Mouse (Mus musculus) heart, adult 2 months (tissue): ENCODE data around the gene Tgfbr2. TPM values are rescaled to one million over a fixed set of nuclear protein-coding genes. Genes with fewer than 3 reads are reported as not detected.
A peak's percentile ranks its signal among the peaks of the same experiment; 100 is the strongest.
"Not testable (repeated sequence)": the region's sequence is repeated elsewhere in the genome, so short reads cannot be mapped to it uniquely, and the experiment has no call there.

ENCODE experiments used
- DNase-seq, 2 experiments: peaks; one replicate each; pipeline ENCODE4 v3.0.0; 2021
- H3K27ac ChIP-seq: fragments of 200-600 bp; 2 replicates; pipeline ENCODE4 v1.8.1; 2022
- H3K27me3 ChIP-seq: fragments of 200-500 bp; 2 replicates; pipeline ENCODE4 v1.6.1; 2012; ENCODE audit warnings: mild to moderate bottlenecking, low read length, inconsistent platforms, mixed read lengths; ENCODE audit not compliant: control insufficient read depth, insufficient read depth
- H3K36me3 ChIP-seq: fragments of 200-500 bp; 2 replicates; pipeline ENCODE4 v1.6.1; 2012; ENCODE audit warnings: low read length, inconsistent platforms; ENCODE audit not compliant: control insufficient read depth, insufficient read depth
- H3K4me1 ChIP-seq: fragments of 200-500 bp; 2 replicates; pipeline ENCODE4 v1.6.1; 2011; ENCODE audit warnings: low read length; ENCODE audit not compliant: control insufficient read depth, insufficient read depth
- H3K4me3 ChIP-seq: fragments of 200-600 bp; 2 replicates; pipeline ENCODE4 v1.8.1; 2022
- H3K79me2 ChIP-seq: fragments of 200-500 bp; replicated peaks from 2 replicates; pipeline ENCODE4 v1.6.1; 2012; ENCODE audit warnings: mild to moderate bottlenecking, inconsistent platforms, low read length, moderate library complexity, mixed read lengths; ENCODE audit not compliant: control insufficient read depth, insufficient read depth
- H3K9ac ChIP-seq: fragments of 200-500 bp; 2 replicates; pipeline ENCODE4 v1.6.1; 2012; ENCODE audit warnings: low read depth, mild to moderate bottlenecking, control low read depth, inconsistent platforms, low read length, mixed read lengths
- CTCF ChIP-seq: fragments of 200-600 bp; IDR thresholded peaks from 2 replicates; pipeline ENCODE4 v1.8.1; 2022; ENCODE audit warnings: antibody characterized with exemption, mild to moderate bottlenecking, moderate library complexity
- EP300 ChIP-seq: fragments of 200-500 bp; IDR thresholded peaks from 2 replicates; pipeline ENCODE4 v1.6.1; 2011; ENCODE audit warnings: low read depth, low read length, control low read depth; ENCODE audit not compliant: insufficient read depth
- POLR2A ChIP-seq: fragments of 200-500 bp; IDR thresholded peaks from 2 replicates; pipeline ENCODE4 v1.6.1; 2011; ENCODE audit warnings: mild to moderate bottlenecking, low read depth, low read length, control low read depth; ENCODE audit not compliant: insufficient read depth
- WGBS: fragments of 180-500 bp; shearing (Covaris S2); methylation state at CpG from one replicate; pipeline ENCODE4 v1.1.7; 2018; 5-methylcytosine and 5-hydroxymethylcytosine counted together
- intact Hi-C: fragments of 180-260 bp; cut with DNase I; formaldehyde crosslinking; loops from one replicate; pipeline ENCODE4 v1.15.1; 2025
- polyA plus RNA-seq: library from polyadenylated mRNA; depleted of rRNA; stranded (reverse); fragments of >200 nt; gene quantifications from 2 replicates; pipeline ENCODE4 v1.2.3, GENCODE M21; 2012
- total RNA-seq, 2 experiments: library from RNA; stranded (reverse); gene quantifications; 2 replicates each; pipeline ENCODE4 v1.2.3; 2021

The Tgfbr2 gene
- total and polyA plus RNA-seq, 3 experiments, result 23.8 to 36.3 (median 32.5) TPM

GRCm38 (mm10) chr9:116059156-116059555 is 116.0 kb downstream of the Tgfbr2 start:
- Histone ChIP-seq H3K4me3 (no peak overlapping the region), H3K27me3 (no peaks in the 10 kb centered on the region), H3K9ac (no peak overlapping the region), H3K36me3 (no peaks in the 10 kb centered on the region), H3K79me2 (no peaks in the 10 kb centered on the region), H3K27ac (no peak overlapping the region), H3K4me1 (peaks cover 2% of the 10 kb centered on the region)
- WGBS, result 47% methylated on average over 4 of the region's 4 CpGs
- DNase-seq, result peak in 1 of 2 experiments; percentile 9
- intact Hi-C loops, result no loop called here
- no peak for TF ChIP-seq POLR2A
- peak; percentile 29 for TF ChIP-seq CTCF
- no peak for TF ChIP-seq EP300

GRCm38 (mm10) chr9:116058475-116058874 is 116.7 kb downstream of the Tgfbr2 start:
- intact Hi-C loops, result no loop called here
- H3K9ac ChIP-seq, result no peak overlapping the region
- H3K27me3 ChIP-seq, result no peaks in the 10 kb centered on the region
- WGBS, result 76% methylated on average over 4 of the region's 4 CpGs
- H3K36me3 ChIP-seq, result no peaks in the 10 kb centered on the region
- DNase-seq, result no peak
- peaks cover 2% of the 10 kb centered on the region for H3K4me1 ChIP-seq
- TF ChIP-seq EP300 (no peak), POLR2A (no peak), CTCF (no peak)
- H3K79me2 ChIP-seq, result no peaks in the 10 kb centered on the region
- H3K27ac ChIP-seq, result no peak overlapping the region
- H3K4me3 ChIP-seq, result no peak overlapping the region

GRCm38 (mm10) chr9:116053976-116054375 is 121.2 kb downstream of the Tgfbr2 start:
- H3K9ac ChIP-seq, result no peak overlapping the region
- H3K79me2 ChIP-seq, result no peaks in the 10 kb centered on the region
- H3K27ac ChIP-seq, result no peak overlapping the region
- no peaks in the 10 kb centered on the region for H3K36me3 ChIP-seq
- H3K27me3 ChIP-seq, result no peaks in the 10 kb centered on the region
- WGBS, result 75% methylated on average over 8 of the region's 8 CpGs
- intact Hi-C loops, result no loop called here
- TF ChIP-seq EP300 (no peak), CTCF (no peak), POLR2A (no peak)
- DNase-seq, result no peak
- no peak overlapping the region for H3K4me3 ChIP-seq
- peaks cover 2% of the 10 kb centered on the region for H3K4me1 ChIP-seq

- Histone ChIP-seq H3K4me3 (no peak overlapping the region), H3K79me2 (no peaks in the 10 kb centered on the region), H3K9ac (no peak overlapping the region), H3K27ac (no peak overlapping the region), H3K36me3 (no peaks in the 10 kb centered on the region), H3K4me1 (no peaks in the 10 kb centered on the region), H3K27me3 (no peaks in the 10 kb centered on the region)
- TF ChIP-seq EP300 (no peak), CTCF (peak; percentile 21; the same call in 1 of the 2 replicates), POLR2A (no peak)
- intact Hi-C loops, result no loop called here
- WGBS, result 71% methylated on average over 1 of the region's 1 CpGs
- DNase-seq, result no peak
These were observed 125.2 kb downstream of the Tgfbr2 start for GRCm38 (mm10) chr9:116049985-116050384.

GRCm38 (mm10) chr9:116041787-116042186 is 133.4 kb downstream of the Tgfbr2 start:
- peak; percentile 53 to 82 for DNase-seq
- no peak for TF ChIP-seq POLR2A
- peak; percentile 95 for TF ChIP-seq CTCF
- no peak for TF ChIP-seq EP300
- Histone ChIP-seq H3K4me3 (no peak overlapping the region), H3K27me3 (no peaks in the 10 kb centered on the region), H3K36me3 (no peaks in the 10 kb centered on the region), H3K27ac (no peak overlapping the region), H3K9ac (no peak overlapping the region), H3K79me2 (no peaks in the 10 kb centered on the region), H3K4me1 (no peaks in the 10 kb centered on the region)
- 6% methylated on average over 3 of the region's 3 CpGs for WGBS
- intact Hi-C loops, result loop anchor here (1.0 to 5.0 kb wide), 2 partner anchors 174 to 331 kb away; no protein-coding TSS in a partner anchor

- 72% methylated on average over 4 of the region's 4 CpGs for WGBS
- Histone ChIP-seq H3K9ac (no peak overlapping the region), H3K4me3 (no peak overlapping the region), H3K79me2 (no peaks in the 10 kb centered on the region), H3K4me1 (no peaks in the 10 kb centered on the region), H3K27ac (no peak overlapping the region), H3K27me3 (no peaks in the 10 kb centered on the region), H3K36me3 (no peaks in the 10 kb centered on the region)
- TF ChIP-seq POLR2A (no peak), EP300 (no peak), CTCF (no peak)
- no peak for DNase-seq
- intact Hi-C loops, result loop anchor here (1.0 to 5.0 kb wide), 2 partner anchors 174 to 331 kb away; no protein-coding TSS in a partner anchor
These were observed 133.8 kb downstream of the Tgfbr2 start for GRCm38 (mm10) chr9:116041369-116041768.

- H3K27ac ChIP-seq, H3K36me3 ChIP-seq, H3K27me3 ChIP-seq, DNase-seq, H3K9ac ChIP-seq, H3K4me1 ChIP-seq, H3K79me2 ChIP-seq, H3K4me3 ChIP-seq: not testable (repeated sequence)
- intact Hi-C loops, result loop anchor here (1.0 to 5.0 kb wide), 2 partner anchors 174 to 331 kb away; no protein-coding TSS in a partner anchor
- 93% methylated on average over 14 of the region's 14 CpGs for WGBS
These were observed 134.3 kb downstream of the Tgfbr2 start for GRCm38 (mm10) chr9:116040852-116041251.
